Mouse (Mus musculus) right cerebral cortex, postnatal 4 days (tissue): Measurements from ENCODE around the gene Fosb.

ENCODE experiments used
- DNase-seq: peaks from one replicate; pipeline ENCODE4 v3.0.0-alpha.2; 2022

Fosb gene

GRCm38 (mm10) chr7:19328425-19328824 lies 18.6 kb upstream of the Fosb start:
- no peak for DNase-seq

GRCm38 (mm10) chr7:19327782-19328181 lies 17.9 kb upstream of the Fosb start:
- no peak for DNase-seq

- peak; percentile 59 for DNase-seq
Observed at GRCm38 (mm10) chr7:19327128-19327527, 17.3 kb upstream of the Fosb start.

GRCm38 (mm10) chr7:19326359-19326758 lies 16.5 kb upstream of the Fosb start:
- DNase-seq, result peak; percentile 61

DNA sequence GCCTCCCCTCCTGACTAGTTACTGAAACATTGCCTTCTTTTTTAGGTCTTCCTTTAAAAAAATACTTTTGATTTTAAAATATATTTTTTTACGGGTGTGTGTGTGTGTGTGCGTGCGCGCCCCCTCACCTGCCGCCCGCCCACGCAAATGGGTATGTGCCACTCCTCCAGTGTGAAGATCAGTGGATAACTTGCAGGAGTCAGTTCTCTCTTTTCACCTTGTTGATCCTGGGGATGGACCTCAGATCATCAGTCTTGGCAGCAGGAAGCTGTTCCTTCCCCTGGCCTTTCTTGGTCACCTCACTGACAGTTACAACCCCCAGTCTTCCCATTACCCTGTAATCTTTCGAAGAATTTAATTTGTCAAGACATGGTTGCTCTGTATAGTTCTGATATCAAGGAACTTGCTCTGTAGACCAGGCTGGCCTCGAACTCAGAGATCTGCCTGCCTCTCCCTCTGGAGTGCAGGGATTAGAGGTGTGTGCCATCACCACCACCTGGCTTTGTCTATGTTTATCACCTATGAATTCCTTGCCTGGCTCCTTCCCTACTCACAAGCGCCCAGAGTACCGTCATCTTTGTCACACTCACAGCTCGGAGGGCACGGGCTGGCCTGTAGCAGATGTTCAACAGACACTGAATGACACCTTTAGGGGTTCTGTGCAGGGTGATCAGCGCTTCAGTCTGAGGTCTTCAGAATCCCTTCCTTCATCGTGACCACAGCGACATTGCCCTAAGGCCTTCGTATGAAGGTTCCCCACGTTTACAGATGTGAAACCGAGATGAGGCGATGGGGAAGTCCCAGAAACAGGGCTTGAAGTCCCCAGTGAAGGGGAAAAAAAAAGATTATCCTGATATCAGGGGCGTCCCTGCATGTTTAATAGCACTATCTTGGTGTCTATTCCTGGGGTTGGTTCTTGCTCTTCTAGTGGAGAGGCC lies 15.7 kb upstream of the Fosb start:
- DNase-seq, result no peak

DNA sequence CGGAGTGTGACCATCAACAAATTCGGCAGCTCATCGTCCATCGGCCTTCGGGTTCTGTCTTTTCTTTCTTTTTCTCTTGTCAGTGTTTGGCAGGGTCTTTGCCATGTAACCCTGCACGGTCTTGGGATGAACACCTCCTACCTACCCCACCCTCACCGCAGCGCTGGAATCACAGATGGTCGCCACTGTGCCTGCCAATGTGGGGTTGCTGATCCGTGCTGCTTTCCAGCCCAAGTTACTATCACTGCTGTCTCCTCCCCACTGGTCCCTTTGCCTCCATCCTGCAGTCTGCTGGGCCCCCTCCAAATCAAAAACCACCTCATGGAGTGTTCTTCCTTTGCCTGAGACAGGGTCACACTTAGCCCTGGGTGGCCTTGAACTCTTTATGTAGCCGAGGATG lies 14.4 kb upstream of the Fosb start:
- DNase-seq, result no peak

GRCm38 (mm10) chr7:19322489-19322888 lies 12.6 kb upstream of the Fosb start:
- DNase-seq, result no peak

GRCm38 (mm10) chr7:19321464-19321863 lies 11.6 kb upstream of the Fosb start:
- no peak for DNase-seq

GRCm38 (mm10) chr7:19320637-19321036 lies 10.8 kb upstream of the Fosb start:
- DNase-seq, result no peak

GRCm38 (mm10) chr7:19319906-19320305 lies 10.1 kb upstream of the Fosb start:
- DNase-seq, result peak; percentile 93

- no peak for DNase-seq
Observed at GRCm38 (mm10) chr7:19319458-19319857, 9.6 kb upstream of the Fosb start.

- DNase-seq, result no peak
Observed at GRCm38 (mm10) chr7:19318676-19319075, 8.8 kb upstream of the Fosb start.

DNA sequence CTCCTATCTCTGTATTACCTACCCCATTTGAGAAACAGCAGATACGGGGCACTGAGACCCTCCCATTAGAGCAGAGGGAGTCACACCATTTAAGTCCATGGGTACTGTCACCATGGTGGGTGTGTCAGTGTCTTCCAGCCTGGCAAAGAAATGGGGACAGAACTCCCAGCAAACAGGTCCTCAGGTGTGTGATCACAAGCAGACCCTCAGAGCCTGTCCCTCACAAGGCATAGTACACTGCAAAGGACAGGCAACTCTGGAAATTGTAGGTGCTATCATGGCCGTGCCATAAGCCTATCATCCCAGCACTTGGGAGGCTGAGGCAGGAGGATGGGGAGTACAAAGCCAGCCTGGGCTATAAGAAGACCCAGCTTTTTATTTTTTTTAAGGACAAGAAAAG lies 8.3 kb upstream of the Fosb start:
- DNase-seq, result no peak

GRCm38 (mm10) chr7:19316451-19317161 lies 6.8 kb upstream of the Fosb start:
- no peak for DNase-seq

GRCm38 (mm10) chr7:19314033-19314432 lies 4.2 kb upstream of the Fosb start:
- no peak for DNase-seq

GRCm38 (mm10) chr7:19311991-19312390 lies 2.1 kb upstream of the Fosb start:
- DNase-seq, result no peak

GRCm38 (mm10) chr7:19309278-19309883 lies 470 bp downstream of the Fosb start:
- no peak for DNase-seq

DNA sequence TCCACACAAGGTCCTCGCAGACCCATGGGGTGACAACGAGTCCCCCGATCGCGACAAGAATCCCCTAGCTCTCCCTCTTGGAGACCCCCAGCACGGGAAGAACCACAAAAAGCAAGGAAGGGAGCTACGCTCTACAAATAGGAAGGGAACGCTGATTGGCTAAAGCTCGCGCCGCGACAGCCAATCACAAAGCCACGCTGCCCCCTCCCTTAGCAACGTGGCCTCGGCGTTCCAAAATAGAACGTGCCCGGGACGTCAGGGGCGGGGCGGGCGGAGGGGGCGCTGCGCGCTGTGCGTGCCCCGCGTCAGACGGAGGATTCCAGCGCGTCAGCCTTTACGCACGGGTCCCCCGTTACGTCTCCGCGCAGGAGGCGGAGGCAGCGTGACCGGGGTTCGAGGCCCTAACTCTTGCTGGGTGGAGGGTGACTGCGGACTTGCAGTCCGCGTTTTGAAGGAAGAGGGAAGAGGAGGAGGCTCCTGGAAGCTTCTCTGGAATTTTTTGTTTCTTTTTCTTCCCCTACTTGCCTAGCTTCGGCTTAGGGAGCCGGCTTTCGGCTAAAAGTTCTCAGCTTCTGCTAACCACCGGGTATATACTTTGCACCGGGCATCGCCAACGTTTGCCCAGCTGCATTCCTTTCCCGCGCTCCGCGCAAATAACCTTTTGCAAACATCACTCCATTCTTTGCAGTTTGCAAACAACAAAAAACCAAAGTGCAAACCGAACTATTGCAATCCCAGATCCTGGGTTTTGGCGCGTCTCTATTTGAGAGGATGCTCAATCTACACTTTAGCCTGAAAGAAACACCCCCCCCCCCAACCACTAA lies 1.2 kb downstream of the Fosb start:
- DNase-seq, result peak; percentile 95

DNA sequence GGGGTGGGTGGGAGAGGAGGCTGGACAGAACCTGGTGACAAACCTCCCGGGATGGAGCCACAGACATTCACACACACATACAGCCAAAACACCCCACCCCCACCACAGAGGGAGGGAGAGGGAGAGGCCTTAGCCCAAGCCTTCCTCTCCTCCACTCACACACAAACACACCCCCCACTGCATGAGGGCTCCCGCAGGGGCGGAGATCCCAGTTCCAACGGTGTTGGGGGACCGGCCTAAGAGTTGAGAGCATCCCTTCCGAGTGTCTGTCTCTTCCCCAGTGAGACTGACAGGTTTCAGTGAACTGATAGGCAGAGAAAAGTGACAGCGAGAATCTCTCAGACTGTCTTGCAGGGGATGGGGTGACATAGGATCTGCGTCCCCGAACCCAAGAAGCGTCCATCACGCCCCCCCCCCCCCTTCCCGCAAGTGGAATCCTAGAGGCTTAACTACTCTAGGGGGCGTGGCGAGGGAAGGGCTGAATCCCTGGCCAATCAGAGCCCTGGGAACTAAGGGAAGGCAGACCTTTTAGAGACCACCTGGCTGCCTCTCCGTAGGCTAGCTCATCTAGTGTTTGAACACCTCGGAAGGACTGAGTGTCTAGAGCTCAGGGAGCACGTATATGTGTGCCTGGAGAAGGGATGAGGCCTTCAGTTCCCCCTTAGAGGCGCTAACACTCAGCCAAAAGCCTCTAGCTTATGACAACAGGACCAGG lies 2.0 kb downstream of the Fosb start:
- DNase-seq, result peak; percentile 65

- no peak for DNase-seq
Observed at GRCm38 (mm10) chr7:19306819-19307738, 2.8 kb downstream of the Fosb start.
